Mouse (Mus musculus) midbrain, embryonic 16.5 days (tissue): ENCODE results near the gene Camk1d. TPM values are rescaled to one million over a fixed set of nuclear protein-coding genes. Genes with fewer than 3 reads are reported as not detected.

Experiments
- ATAC-seq: fragments of 200-750 bp; cut with Nextera tagmentation; 2 replicates; pipeline ENCODE4 v1.8.0; 2017; ENCODE audit warnings: moderate TSS enrichment
- H3K27ac ChIP-seq: fragments of 300-500 bp; sonication (generic); 2 replicates; pipeline ENCODE4 v1.5.1; 2014; ENCODE audit warnings: mild to moderate bottlenecking, low read length, mixed read lengths
- H3K27me3 ChIP-seq: fragments of 300-500 bp; sonication (generic); 2 replicates; pipeline ENCODE4 v1.6.1; 2014; ENCODE audit warnings: low read depth, low read length, mixed read lengths; ENCODE audit not compliant: control insufficient read depth, insufficient read depth
- H3K36me3 ChIP-seq: fragments of 300-500 bp; sonication (generic); 2 replicates; pipeline ENCODE4 v1.6.1; 2014; ENCODE audit warnings: mild to moderate bottlenecking, low read length, moderate library complexity, mixed read lengths; ENCODE audit not compliant: control insufficient read depth, insufficient read depth
- H3K4me1 ChIP-seq: fragments of 300-500 bp; sonication (generic); 2 replicates; pipeline ENCODE4 v1.6.1; 2014; ENCODE audit warnings: mild to moderate bottlenecking, low read length, mixed read lengths; ENCODE audit not compliant: control insufficient read depth, insufficient read depth
- H3K4me2 ChIP-seq: fragments of 300-500 bp; sonication (generic); 2 replicates; pipeline ENCODE4 v1.6.1; 2014; ENCODE audit warnings: mild to moderate bottlenecking, low read length, mixed read lengths
- H3K4me3 ChIP-seq: fragments of 300-500 bp; sonication (generic); 2 replicates; pipeline ENCODE4 v1.5.1; 2014; ENCODE audit warnings: low read depth, mild to moderate bottlenecking, low read length, moderate library complexity, mixed read lengths
- H3K9ac ChIP-seq: fragments of 300-500 bp; sonication (generic); 2 replicates; pipeline ENCODE4 v1.6.1; 2014; ENCODE audit warnings: low read depth, low read length, mixed read lengths
- H3K9me3 ChIP-seq: fragments of 300-500 bp; sonication (generic); replicated peaks from 2 replicates; pipeline ENCODE4 v1.6.1; 2014; ENCODE audit warnings: mild to moderate bottlenecking, low read length, mixed read lengths; ENCODE audit not compliant: control insufficient read depth, poor library complexity, severe bottlenecking
- WGBS: fragments of 180-500 bp; shearing (Covaris S2); extraction: QIAGEN DNeasy Blood & Tissue Kit; methylation state at CpG from one replicate; pipeline ENCODE4 v1.1.7; 2014; 5-methylcytosine and 5-hydroxymethylcytosine counted together
- polyA plus RNA-seq: library from polyadenylated mRNA; unstranded; fragments of >200 nt; fragmentation: Nextera tagmentation; extraction: Ambion mirVana; gene quantifications from 2 replicates; pipeline ENCODE4 v1.2.1, GENCODE M21; 2015

The Camk1d gene
- polyA plus RNA-seq: 7.2 and 7.7 TPM in 2 replicates

DNA sequence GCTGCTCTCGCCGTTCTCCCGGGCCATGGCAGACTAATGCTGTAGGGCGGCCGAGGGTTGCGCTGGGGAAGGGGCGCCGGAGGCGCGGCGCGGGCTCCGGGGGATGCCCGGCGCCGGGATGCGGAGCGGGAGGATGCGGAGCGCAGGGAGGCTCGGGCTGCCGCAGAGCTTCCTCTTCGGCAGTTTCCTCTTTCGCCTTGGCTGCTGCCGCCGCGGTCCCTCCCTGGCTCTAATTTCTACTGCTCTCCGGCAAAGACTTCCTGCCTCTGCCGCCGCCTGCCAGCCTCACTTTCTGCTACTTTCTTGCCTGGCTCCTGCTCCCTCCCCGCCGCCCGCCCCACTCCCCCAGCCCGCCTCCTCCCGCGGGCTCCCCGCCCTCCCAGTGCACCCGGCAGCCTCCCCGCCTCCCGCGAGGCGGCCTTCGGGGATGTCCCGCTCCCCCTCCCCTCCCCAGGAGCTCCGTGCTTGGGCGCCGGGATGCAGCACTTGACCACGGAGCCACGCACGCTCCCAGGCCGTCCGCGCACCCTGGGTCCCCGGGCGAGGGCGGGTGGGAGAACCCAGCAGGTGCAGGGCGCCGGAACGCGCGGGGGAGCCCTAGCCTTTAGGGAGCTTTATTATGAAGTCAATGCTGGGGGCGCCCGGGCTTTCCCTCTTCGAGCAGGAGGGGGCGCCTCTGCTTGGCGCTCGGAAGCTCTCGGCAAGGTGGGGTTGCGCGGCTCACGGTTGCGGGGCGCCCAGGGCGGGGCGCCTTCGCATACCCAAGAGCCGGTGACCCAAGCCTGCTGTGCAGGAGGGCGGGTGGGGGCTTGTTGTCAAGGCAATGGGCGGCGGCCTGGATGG, at the start of gene Camk1d:
Gene Camk1d (minus strand): TSS at position 305 of the 843 bp plus-strand sequence.
- peaks cover 10% of the 10 kb centered on the region for H3K27me3 ChIP-seq
- peak within 1 kb of the TSS; percentile 65 for H3K4me3 ChIP-seq
- under 1% methylated on average over 74 of the region's 80 CpGs for WGBS
- H3K36me3 ChIP-seq: no peaks in the 10 kb centered on the region
- peaks cover 5% of the 10 kb centered on the region; the same call in 1 of the 2 replicates for H3K9me3 ChIP-seq
- peak within 1 kb of the TSS; percentile 98 for H3K4me2 ChIP-seq
- ATAC-seq: peak; percentile 86
- peaks cover 15% of the 10 kb centered on the region; the same call in 1 of the 2 replicates for H3K4me1 ChIP-seq
- H3K27ac ChIP-seq: peak within 1 kb of the TSS; percentile 70
- H3K9ac ChIP-seq: peak within 1 kb of the TSS; percentile 79

GRCm38 (mm10) chr2:5762031-5762430, 47.7 kb upstream of the Camk1d start:
- ATAC-seq: no peak
- no peak overlapping the region for H3K9ac ChIP-seq
- H3K27ac ChIP-seq: no peak overlapping the region
- 95% methylated on average over 3 of the region's 3 CpGs for WGBS
- H3K4me1 ChIP-seq: no peaks in the 10 kb centered on the region
- no peaks in the 10 kb centered on the region for H3K36me3 ChIP-seq
- no peaks in the 10 kb centered on the region for H3K9me3 ChIP-seq
- H3K4me3 ChIP-seq: no peak overlapping the region
- H3K27me3 ChIP-seq: no peaks in the 10 kb centered on the region
- H3K4me2 ChIP-seq: no peak overlapping the region

DNA sequence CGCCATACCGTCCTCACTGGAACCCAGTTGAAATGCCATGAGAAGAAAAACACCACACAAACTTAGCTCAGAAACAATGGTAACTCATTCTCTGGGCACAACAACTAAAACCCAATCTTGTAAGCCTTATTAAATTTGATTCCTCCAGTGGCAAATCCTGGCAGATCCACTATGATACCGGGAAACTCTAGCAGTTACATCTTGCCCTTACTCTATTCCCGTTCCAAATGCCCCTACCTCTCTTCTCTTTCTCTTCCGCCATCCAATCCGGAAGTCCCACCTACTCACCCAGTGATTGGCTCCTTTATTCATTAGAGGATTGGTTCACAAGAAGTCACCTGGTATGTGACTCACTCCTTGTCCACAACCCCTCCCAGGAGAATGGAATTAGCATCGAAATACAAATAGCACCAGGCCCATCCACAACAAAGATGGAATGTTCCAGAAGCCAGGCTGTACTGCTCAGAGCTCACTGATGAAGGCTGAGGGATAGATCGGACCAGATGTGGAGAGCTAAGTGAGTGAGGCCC, 46.2 kb upstream of the Camk1d start:
- no peak overlapping the region for H3K4me3 ChIP-seq
- WGBS: 93% methylated on average over 8 of the region's 8 CpGs
- H3K4me1 ChIP-seq: no peaks in the 10 kb centered on the region
- ATAC-seq: no peak
- H3K4me2 ChIP-seq: no peak overlapping the region
- H3K36me3 ChIP-seq: no peaks in the 10 kb centered on the region
- no peaks in the 10 kb centered on the region for H3K27me3 ChIP-seq
- no peak overlapping the region for H3K9ac ChIP-seq
- H3K9me3 ChIP-seq: no peaks in the 10 kb centered on the region
- H3K27ac ChIP-seq: no peak overlapping the region

DNA sequence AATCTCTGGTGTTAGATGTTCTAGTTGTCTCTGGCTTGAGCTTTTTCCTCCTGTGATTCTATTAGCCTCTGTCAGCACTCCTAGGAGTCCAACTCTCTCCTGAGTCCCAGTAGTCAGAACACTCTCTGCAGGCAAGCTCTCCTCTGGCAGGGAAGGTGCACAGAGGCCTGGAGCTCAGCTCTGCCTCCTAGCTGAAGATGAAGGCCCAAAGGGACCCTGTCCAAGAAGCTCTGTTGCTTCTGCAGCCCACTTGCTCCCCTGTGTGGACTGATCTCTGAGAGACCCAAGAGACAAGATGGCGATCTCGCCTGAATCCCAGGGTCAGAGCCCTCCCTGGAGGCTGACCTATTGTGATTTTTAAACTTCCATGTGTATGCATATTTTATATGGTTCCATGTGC, 44.3 kb upstream of the Camk1d start:
- H3K4me1 ChIP-seq: no peaks in the 10 kb centered on the region
- H3K4me3 ChIP-seq: no peak overlapping the region
- H3K27ac ChIP-seq: no peak overlapping the region
- ATAC-seq: no peak
- 79% methylated on average over 2 of the region's 2 CpGs for WGBS
- no peaks in the 10 kb centered on the region for H3K27me3 ChIP-seq
- no peak overlapping the region for H3K4me2 ChIP-seq
- no peaks in the 10 kb centered on the region for H3K9me3 ChIP-seq
- no peaks in the 10 kb centered on the region for H3K36me3 ChIP-seq
- H3K9ac ChIP-seq: no peak overlapping the region

DNA sequence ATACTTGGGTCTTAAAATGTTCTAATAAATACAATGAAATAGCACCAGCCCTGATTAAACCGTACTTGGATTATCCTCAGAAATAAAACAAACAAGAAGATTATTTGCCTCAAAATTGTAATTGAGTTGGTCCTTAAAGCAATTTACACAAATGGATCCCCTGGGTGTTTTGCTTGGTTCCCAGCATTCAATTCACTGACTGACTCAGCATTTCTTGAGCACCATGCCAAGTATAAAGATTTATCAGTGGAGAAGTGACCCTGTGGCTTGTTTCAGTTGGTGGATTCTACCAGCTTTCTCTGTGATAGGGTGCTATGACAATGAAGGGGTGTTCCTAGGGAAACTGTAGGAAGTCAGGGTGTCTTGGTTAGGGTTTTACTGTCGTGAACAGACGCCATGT, 36.6 kb upstream of the Camk1d start:
- Histone ChIP-seq H3K4me3 (no peak overlapping the region), H3K4me2 (no peak overlapping the region), H3K27me3 (no peaks in the 10 kb centered on the region), H3K27ac (no peak overlapping the region), H3K9me3 (no peaks in the 10 kb centered on the region), H3K4me1 (no peaks in the 10 kb centered on the region), H3K9ac (no peak overlapping the region), H3K36me3 (no peaks in the 10 kb centered on the region)
- ATAC-seq: no peak
- 77% methylated on average over 3 of the region's 3 CpGs for WGBS

GRCm38 (mm10) chr2:5749210-5749609, 34.9 kb upstream of the Camk1d start:
- no peaks in the 10 kb centered on the region for H3K36me3 ChIP-seq
- no peaks in the 10 kb centered on the region for H3K9me3 ChIP-seq
- WGBS: 82% methylated on average over 6 of the region's 6 CpGs
- H3K4me3 ChIP-seq: no peak overlapping the region
- no peaks in the 10 kb centered on the region for H3K27me3 ChIP-seq
- no peaks in the 10 kb centered on the region for H3K4me1 ChIP-seq
- no peak overlapping the region for H3K4me2 ChIP-seq
- no peak overlapping the region for H3K27ac ChIP-seq
- H3K9ac ChIP-seq: no peak overlapping the region
- no peak for ATAC-seq

DNA sequence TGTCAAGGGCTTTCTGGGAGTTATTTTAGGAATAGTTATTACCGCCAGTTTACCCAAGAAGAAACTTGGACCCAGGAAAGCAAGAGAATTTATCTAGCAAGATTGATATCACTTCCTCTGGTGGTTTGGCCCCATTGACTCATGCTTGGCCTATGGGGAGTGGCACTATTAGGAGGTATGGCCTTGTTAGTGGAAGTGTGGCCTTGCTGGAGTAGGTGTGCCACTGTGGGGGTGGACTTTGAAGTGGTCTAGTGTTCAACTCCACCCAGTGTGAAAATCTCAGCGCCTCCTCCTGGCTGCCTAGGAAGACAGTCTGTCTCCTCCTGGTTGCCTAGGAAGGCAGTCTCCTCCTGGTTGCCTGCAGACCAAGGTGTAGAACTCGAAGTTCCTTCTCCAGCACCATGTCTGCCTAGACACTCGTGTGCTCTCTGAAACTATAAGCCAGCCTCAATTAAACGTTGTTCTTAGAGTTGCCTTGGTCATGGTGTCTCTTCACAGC, 33.3 kb upstream of the Camk1d start:
- H3K9ac ChIP-seq: no peak overlapping the region
- no peak overlapping the region for H3K4me3 ChIP-seq
- H3K4me1 ChIP-seq: no peaks in the 10 kb centered on the region
- H3K4me2 ChIP-seq: no peak overlapping the region
- no peaks in the 10 kb centered on the region for H3K36me3 ChIP-seq
- H3K27ac ChIP-seq: no peak overlapping the region
- no peaks in the 10 kb centered on the region for H3K9me3 ChIP-seq
- H3K27me3 ChIP-seq: no peaks in the 10 kb centered on the region
- ATAC-seq: no peak
- 86% methylated on average over 5 of the region's 5 CpGs for WGBS

GRCm38 (mm10) chr2:5746529-5746928, 32.2 kb upstream of the Camk1d start:
- WGBS: 83% methylated on average over 12 of the region's 12 CpGs
- H3K27ac ChIP-seq: no peak overlapping the region
- no peak overlapping the region for H3K4me2 ChIP-seq
- H3K9ac ChIP-seq: no peak overlapping the region
- H3K27me3 ChIP-seq: no peaks in the 10 kb centered on the region
- no peak for ATAC-seq
- no peaks in the 10 kb centered on the region for H3K9me3 ChIP-seq
- H3K36me3 ChIP-seq: no peaks in the 10 kb centered on the region
- H3K4me3 ChIP-seq: no peak overlapping the region
- no peaks in the 10 kb centered on the region for H3K4me1 ChIP-seq

- no peaks in the 10 kb centered on the region for H3K4me1 ChIP-seq
- H3K4me3 ChIP-seq: no peak overlapping the region
- H3K4me2 ChIP-seq: no peak overlapping the region
- no peak overlapping the region for H3K27ac ChIP-seq
- ATAC-seq: no peak
- H3K9me3 ChIP-seq: no peaks in the 10 kb centered on the region
- no peaks in the 10 kb centered on the region for H3K27me3 ChIP-seq
- no peak overlapping the region for H3K9ac ChIP-seq
- 83% methylated on average over 8 of the region's 8 CpGs for WGBS
- no peaks in the 10 kb centered on the region for H3K36me3 ChIP-seq
These were observed 29.6 kb upstream of the Camk1d start for GRCm38 (mm10) chr2:5743886-5744285.
